Mouse (Mus musculus) hematopoietic stem cell, adult 5-6 weeks (primary cell): ENCODE data around the gene Lamtor4. TPM values are rescaled to one million over a fixed set of nuclear protein-coding genes. Genes with fewer than 3 reads are reported as not detected.

ENCODE experiments used
- ATAC-seq, 2 experiments: fragments of 125-278 bp in 1 of 2; replicated peaks in 1 of 2; 2 replicates each; pipeline ENCODE4 v1.8.0; 2016 to 2017; ENCODE audit warnings: inconsistent platforms in 2 of 2, mild to moderate bottlenecking in 2 of 2, moderate number of reproducible peaks in 2 of 2, low read depth in 1 of 2, moderate TSS enrichment in 1 of 2; ENCODE audit not compliant: low FRiP score in 2 of 2, poor library complexity in 2 of 2, severe bottlenecking in 2 of 2, insufficient read depth in 1 of 2, low TSS enrichment in 1 of 2
- total RNA-seq: library from RNA; stranded (forward); fragments of 172-1452, 232-1000 nt; gene quantifications from 2 replicates; pipeline ENCODE4 v1.2.3, GENCODE M21; 2017

The Lamtor4 gene
- total RNA-seq, 1 experiment from 2014 or later: 31.2 TPM

DNA sequence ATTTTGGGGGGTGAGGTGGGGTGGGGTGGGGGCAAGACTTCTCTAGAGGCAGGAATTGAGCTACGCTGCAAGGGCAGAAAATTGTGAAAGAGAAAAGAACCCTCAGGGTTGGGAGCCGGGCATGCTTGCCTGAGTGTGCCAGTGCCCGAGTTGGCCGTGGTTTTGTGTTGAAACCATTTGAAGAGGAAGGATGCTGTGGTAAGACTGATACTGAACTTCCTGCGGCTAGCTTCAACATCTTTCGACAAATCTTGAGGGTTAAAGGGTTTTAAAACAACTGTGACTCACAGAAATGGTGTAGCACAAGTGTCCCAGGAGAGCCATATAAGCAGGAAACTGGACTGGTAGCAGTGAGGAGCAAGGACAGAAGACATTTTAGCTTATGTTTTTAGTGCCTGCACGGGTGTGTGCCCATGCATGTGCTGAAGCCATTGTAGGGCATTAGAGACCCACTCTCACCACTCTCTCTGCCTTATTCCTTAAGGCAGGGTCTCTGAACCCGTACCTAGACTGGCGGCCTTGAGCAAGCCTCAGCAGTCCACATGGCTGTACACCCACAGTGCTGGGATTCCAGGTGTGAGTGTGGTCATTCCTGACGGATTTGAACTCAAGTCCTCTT is 1.8 kb downstream of the Lamtor4 start:
- peak; percentile 47 to 57 for ATAC-seq

DNA sequence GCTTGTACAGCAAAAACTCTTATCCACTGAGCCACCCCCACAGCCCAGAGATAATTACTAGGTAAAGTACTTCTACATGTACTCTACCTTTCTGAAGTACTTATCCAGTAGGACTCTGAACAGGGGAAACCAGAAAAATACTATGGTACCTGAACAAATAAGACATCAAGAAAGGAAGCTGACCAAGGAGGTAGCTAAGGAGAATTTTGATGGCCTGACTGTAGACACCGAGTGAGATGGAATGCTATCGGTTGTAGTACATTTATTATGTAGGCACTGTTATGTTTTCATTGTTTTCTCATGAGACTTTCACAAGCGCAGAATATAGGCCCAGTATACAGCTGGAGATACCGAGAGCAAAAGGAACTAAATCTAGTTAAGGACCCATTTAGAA is 2.3 kb downstream of the Lamtor4 start:
- ATAC-seq: no peak

DNA sequence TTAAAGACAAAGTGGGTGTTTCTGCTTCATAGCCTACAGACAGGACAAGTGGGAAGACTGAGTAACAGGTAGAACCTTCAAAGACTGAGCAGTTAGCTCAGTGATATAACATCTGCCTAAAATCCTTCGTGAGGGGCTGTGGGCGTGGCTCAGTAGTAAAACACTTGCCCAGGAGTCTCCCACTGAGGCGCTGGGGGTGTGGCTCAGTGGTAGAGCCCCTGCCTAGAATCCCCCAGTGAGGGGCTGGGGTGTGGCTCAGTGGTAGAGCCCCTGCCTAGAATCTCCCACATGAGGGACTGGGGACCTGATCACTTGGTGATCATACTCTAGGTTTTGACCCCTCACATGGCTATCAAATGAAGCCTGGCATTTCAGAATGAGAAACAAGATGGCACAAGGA is 2.8 kb downstream of the Lamtor4 start:
- no peak for ATAC-seq

DNA sequence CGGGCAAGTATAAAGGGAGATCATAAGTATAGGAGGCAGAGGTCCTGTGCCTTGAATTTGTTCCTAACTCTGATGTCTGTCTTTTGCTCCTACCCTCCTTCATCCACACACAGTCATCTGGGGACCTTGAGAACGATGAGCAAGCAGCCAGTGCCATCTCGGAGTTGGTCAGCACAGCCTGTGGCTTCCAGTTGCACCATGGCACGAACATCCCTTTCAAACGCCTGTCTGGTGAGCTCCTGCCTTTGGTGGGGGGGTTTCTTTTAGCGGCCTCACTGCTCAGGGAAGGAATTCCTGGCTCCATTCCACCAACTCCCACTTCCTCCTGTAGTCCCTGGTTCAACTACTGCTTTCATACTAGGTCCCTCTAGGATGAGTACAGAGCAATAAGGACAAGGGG is 3.3 kb downstream of the Lamtor4 start:
- no peak for ATAC-seq

DNA sequence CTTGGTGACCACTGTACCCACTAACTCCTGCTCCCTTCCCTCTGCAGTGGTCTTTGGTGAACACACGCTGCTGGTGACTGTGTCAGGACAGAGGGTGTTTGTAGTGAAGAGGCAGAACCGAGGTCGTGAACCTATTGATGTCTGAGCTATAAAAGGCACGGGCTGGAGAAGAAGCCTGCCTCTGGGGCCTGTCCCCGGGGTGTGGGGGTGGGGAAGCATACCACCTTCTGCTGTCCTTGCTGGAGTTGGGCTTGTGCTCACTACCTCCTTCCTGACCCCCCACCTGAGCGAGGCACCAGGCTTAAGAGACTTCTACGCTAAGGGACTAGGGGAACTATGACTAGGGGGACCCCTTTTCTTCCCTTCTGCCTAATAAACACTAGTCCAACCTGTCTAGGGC is 3.7 kb downstream of the Lamtor4 start:
- no peak for ATAC-seq

DNA sequence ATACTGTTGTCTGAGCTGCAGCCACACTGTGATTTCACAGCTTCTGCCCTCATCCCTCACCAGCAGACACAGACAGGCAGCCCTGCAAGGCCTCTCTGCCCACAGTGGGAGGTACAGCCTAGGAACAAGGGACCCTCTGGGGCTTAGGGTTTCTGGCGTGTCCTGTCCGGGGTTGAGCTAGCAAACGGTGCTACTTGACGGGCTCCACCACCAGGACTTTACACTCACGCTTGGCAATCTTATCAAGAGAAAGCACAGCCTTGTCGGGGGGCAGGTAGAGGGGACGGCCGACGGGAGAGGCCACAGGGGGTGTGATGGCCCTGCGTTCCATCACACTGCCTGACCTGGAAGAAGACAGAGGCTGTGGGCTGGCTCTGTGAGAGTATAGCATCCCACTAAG is 4.8 kb downstream of the Lamtor4 start:
- ATAC-seq: no peak

DNA sequence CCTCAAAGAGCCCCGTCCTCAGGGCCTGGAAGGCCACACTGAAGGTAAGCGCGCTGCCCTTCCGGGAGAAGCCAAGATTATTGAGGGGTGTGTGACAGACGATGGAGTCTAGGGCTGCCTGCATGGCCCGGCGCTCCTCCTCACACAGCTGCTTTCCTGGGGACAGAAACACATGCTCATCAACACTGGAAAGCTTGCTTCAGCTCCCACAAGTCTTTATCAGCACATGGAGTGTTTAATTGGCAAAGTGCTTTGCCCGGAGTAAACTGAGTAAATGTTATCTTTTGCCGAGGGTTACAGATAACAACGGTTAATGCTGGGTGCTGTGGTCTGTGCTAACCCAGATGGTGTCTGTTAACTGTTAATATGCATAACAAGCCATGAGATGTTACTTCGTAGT is 5.6 kb downstream of the Lamtor4 start:
- ATAC-seq: no peak

DNA sequence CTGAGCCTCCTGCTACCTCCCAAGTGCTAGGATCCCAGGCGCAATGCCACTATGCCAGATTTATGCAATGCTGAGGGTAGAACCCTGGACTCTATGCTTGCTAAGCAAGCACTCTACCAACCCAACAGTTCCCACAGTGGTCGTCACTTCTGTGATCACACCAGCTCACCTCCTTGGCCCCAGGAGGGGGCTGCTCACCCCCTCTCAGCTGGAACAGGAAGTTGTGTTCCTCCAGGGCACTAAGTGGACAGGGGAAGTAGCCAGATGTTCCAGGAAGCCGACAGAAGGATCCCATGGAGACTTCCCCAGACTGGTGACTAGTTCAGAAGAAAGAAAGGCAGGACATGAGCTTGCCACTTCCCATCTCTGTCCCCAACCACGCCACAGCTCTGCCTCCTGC is 6.7 kb downstream of the Lamtor4 start:
- ATAC-seq: peak in 1 of 2 experiments; percentile 6; a peak in 1 of 4 replicates

DNA sequence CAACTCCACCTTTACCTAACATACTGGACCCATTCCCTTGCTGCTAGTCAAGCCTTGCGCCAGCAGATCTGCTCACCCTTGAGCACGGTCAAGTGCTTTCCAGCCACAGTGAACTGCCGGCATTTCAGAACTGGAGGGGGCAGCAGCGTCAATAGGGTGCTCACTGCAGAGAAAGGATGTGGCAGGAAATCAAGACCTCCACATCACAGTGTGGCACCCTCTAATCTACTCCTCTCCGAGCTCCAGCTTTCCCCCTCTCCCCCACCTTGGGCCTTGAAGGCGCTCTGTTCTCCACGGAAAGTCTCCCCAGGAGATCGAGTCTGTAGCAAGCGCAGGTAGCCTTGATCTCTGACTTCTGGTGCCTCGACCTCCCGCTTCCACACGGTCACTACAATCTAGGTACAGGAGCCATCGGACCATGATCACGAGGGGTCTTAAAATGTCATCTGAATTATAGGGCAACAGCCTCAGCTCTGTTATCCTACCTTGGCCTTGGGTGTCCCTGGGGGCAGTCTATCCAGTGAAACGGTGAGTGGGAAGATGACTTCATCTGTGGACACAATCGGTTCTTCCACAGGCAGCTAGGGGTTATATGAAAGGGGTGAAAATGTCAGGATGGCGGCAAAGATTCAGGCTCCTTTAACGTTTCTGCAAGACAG is 7.4 kb downstream of the Lamtor4 start:
- no peak for ATAC-seq

DNA sequence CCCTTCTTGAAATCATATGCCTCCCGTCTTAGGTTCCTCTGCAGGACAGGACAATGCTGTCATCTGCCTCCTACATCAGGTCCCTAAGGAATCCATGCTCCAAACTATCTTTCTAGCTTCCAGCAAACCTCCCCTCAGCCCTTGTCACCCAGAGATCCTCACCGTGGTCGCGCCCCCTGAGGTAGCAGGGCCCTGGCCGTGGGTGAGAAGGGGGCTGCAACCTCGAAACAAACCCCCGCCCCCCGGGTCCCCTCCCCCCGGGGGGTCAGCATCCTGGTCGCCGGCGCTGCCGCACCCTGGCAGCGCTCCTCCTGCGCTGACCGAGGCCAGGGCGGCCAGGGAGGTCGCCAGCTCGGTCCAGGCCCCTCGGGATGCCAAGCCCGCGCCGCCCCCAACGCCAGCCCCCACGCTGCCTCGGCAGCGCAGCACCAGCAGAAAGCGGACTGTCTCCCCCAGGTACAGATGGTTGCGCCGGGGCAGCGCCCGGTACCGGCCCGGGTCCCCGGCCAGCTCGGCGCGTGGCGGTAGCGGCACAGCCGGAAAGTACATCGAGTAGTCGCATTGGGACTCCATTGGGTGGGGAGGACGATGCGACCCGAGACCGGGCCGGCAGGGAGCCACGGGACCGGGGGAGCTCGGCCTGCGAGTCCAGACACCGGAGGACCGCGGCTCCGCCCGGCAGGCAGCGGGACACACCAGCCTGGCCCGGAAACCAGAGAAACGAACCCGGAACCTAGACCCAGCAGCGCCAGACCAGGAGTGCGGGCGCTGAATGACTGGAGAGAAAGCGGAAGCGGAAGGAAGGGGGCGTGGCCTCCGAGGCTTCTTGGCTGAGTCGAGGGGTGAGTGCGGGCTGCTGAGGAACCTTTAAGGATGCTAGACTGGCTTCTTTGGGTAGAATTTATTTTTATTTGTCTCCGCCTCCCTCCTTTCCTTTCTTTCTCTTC is 8.3 kb downstream of the Lamtor4 start, which contains the start of gene BC037034:
Gene BC037034 (minus strand): TSS at position 774 of the 947 bp plus-strand sequence.
- ATAC-seq: peak; percentile 91 to 92

DNA sequence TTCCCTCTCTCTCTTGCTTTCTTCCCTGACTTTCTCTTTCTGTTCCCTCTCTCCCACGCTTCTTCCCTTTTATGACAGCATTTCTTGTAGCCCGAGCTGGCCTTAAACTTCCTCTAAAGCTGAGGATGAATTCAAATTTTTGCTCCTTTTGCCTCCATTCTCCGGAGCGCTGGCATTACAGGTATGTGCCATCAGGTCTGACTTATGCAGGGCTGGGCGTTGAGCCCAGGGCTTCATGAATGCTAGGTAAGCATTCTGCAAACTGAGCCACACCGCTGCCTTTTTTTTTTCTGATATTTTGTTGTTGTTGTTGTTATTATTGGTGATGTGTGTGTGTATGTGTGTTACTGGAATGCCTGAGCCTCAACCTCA is 8.9 kb downstream of the Lamtor4 start:
- peak; percentile 9; a peak in 1 of 4 replicates for ATAC-seq

DNA sequence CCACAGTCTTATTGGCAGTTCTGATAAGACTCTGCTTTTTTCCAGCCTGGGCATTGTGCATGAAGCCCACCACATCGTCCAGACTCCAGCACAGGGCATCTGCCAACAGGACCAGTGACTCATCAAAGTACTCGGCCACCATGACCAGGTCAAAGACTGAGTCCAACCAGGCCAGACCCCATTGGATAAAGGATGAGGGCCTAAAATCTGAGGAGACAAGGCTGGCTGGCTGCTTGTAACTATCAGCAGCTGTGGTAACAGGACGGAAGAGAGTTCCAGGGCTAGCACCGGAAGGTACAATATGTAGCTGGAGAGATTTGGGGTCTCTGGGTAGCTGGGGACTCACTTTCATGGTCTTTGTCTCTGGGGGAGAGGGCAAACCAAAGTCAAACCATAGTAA is 10.4 kb downstream of the Lamtor4 start:
- no peak for ATAC-seq

DNA sequence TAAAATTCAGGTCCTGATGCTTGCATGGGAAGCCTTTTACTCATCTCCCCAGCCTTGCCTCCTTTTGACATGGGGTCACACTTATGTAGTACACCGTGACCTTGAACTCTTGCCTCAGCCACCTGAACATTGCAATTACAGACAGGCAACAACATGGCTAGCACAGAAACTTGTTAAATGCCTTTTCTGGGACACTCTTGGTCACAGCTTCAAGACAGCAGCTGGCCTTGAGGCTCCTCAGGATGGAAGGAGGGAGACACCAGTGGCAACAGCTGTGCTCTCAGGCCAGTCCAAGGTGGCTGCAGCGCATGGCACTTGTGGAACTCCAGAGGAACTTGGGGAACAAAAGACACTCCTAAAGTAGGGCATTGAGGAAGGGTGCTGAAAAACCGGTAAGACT is 11.8 kb downstream of the Lamtor4 start:
- no peak for ATAC-seq

DNA sequence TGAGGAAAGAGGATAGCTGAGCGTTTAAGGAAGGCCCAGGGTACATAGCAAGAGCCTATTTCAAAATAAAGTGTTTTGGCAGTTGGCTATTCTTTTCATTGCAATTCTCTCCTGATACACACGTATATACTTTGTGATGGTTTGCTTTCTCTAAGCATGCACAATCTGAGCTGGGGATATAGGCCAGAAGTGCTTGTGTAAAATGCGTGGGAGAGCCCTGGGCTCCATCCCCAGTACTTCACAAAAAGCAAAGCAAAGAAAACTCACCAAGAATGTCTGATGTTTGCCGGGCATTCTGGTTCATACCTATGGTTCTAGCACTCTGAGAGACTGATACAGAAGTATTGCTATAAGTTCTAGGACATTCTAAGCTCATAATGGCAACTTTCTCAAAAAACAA is 13.7 kb downstream of the Lamtor4 start:
- no peak for ATAC-seq

DNA sequence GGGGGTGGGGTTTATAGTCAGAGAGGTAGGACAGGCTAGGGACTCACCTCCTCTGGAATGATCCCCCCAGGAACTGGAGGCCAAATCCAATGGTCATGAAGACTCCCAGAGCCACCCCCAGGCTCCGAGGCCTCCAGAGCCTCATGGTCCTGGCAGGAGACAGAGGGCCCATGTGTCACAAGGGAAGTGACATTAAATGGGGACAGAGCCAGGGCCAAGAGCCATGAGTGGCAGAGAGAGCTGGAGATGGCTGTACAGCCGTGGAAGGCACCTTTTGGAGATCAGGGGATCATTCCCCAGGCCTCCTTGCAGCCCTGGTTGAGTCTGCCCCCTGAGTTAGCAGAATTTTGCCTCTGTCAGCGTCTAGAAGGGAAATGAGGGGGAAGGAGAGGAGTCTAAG is 15.9 kb downstream of the Lamtor4 start:
- no peak for ATAC-seq

DNA sequence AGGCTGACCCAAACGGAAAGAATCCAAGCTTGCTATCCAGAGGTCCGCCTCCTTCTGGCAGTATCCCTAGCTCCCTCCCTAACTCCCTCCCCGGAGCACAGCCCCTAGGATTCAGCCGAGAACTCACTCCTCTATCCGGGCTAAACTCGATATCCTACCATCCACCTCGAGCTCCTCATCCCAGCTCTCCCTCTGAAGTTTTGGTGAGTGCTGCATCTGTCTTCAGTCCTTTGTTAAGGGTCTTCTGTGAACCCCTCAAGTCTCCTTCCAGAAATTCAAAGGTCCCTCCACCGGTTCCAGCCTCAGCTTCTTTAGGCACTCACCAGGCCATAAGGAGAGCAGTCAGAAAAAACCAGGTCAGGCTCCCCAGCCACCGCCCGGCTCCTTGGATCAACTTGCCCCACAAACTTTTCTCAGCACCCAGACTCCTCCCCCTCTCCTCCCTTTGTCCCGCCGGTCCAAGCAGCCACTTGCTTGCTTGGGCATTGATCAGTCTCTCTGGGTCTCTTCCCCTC is 17.2 kb downstream of the Lamtor4 start, which contains the start of gene Gal3st4:
Gene Gal3st4 (minus strand): TSS at position 432 of the 515 bp plus-strand sequence.
- ATAC-seq: no peak

DNA sequence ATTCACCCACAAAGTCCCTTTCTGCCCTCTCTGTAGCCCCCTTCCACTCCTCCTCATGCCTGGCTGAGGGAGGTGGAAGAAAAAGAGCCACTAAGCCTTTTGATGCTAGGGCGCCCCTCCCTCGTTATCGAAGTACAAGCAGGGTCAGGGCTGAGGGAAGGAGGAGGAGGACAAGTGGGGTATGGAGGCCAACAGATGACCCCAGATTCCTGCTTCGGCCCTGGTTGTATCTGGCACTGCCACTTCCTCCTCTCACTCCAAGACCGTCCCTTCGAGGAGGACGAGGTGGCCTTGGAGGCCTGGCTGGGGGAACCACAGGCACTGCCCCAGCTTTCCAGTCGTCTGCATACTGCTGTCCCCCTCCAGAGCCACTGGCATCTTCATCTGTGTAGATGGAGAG is 18.9 kb downstream of the Lamtor4 start:
- ATAC-seq: no peak
